Mouse (Mus musculus) midbrain, embryonic 12.5 days (tissue): Measurements from ENCODE around the gene Tcf21. TPM values are rescaled to one million over a fixed set of nuclear protein-coding genes. Genes with fewer than 3 reads are reported as not detected.
A peak's percentile ranks its signal among the peaks of the same experiment; 100 is the strongest.

ENCODE experiments used
- ATAC-seq: fragments of 200-750 bp; cut with Nextera tagmentation; 2 replicates; pipeline ENCODE4 v1.8.0; 2017; ENCODE audit warnings: low read depth, moderate TSS enrichment, moderate library complexity; ENCODE audit not compliant: low FRiP score
- H3K27ac ChIP-seq: fragments of 300-500 bp; sonication (generic); replicated peaks from 2 replicates; pipeline ENCODE4 v1.5.1; 2016; ENCODE audit warnings: mild to moderate bottlenecking
- H3K27me3 ChIP-seq: fragments of 300-500 bp; sonication (generic); 2 replicates; pipeline ENCODE4 v1.6.1; 2016; ENCODE audit warnings: mild to moderate bottlenecking
- H3K36me3 ChIP-seq: fragments of 300-500 bp; sonication (generic); 2 replicates; pipeline ENCODE4 v1.6.1; 2016
- H3K4me1 ChIP-seq: fragments of 300-500 bp; sonication (generic); 2 replicates; pipeline ENCODE4 v1.6.1; 2016
- H3K4me2 ChIP-seq: fragments of 300-500 bp; sonication (generic); replicated peaks from 2 replicates; pipeline ENCODE4 v1.6.1; 2016; ENCODE audit warnings: mild to moderate bottlenecking, moderate library complexity
- H3K4me3 ChIP-seq: fragments of 300-500 bp; sonication (generic); 2 replicates; pipeline ENCODE4 v1.5.1; 2016; ENCODE audit warnings: mild to moderate bottlenecking
- H3K9ac ChIP-seq: fragments of 300-500 bp; sonication (generic); replicated peaks from 2 replicates; pipeline ENCODE4 v1.6.1; 2016; ENCODE audit warnings: mild to moderate bottlenecking, moderate library complexity
- H3K9me3 ChIP-seq: fragments of 300-500 bp; sonication (generic); 2 replicates; pipeline ENCODE4 v1.6.1; 2016; ENCODE audit warnings: mild to moderate bottlenecking
- WGBS: fragments of 180-500 bp; shearing (Covaris S2); methylation state at CpG from one replicate; pipeline ENCODE4 v1.1.7; 2016; 5-methylcytosine and 5-hydroxymethylcytosine counted together
- polyA plus RNA-seq: library from polyadenylated mRNA; unstranded; fragments of >200 nt; fragmentation: Nextera tagmentation; extraction: Ambion mirVana; gene quantifications from 2 replicates; pipeline ENCODE4 v1.2.1, GENCODE M21; 2016

Tcf21 gene
- polyA plus RNA-seq = 0.30 TPM in 1 of 2 replicates, not detected in the other

GRCm38 (mm10) chr10:22819871-22820590 lies at the start of gene Tcf21:
Gene Tcf21 (minus strand): TSS chr10:22820174.
- no peak within 1 kb of the TSS for H3K9ac ChIP-seq
- under 1% methylated on average over 20 of the region's 20 CpGs for WGBS
- H3K9me3 ChIP-seq = no peaks in the 10 kb centered on the region
- H3K4me1 ChIP-seq = peaks cover 10% of the 10 kb centered on the region; the same call in 1 of the 2 replicates
- peak within 1 kb of the TSS; percentile 15; the same call in 1 of the 2 replicates for H3K4me2 ChIP-seq
- ATAC-seq = no peak
- H3K27me3 ChIP-seq = peaks cover 88% of the 10 kb centered on the region
- H3K36me3 ChIP-seq = no peaks in the 10 kb centered on the region
- H3K4me3 ChIP-seq = 0 out of 2 replicates have a peak within 1 kb of the TSS, but pooled peaks have one; percentile 10
- no peak within 1 kb of the TSS for H3K27ac ChIP-seq

DNA sequence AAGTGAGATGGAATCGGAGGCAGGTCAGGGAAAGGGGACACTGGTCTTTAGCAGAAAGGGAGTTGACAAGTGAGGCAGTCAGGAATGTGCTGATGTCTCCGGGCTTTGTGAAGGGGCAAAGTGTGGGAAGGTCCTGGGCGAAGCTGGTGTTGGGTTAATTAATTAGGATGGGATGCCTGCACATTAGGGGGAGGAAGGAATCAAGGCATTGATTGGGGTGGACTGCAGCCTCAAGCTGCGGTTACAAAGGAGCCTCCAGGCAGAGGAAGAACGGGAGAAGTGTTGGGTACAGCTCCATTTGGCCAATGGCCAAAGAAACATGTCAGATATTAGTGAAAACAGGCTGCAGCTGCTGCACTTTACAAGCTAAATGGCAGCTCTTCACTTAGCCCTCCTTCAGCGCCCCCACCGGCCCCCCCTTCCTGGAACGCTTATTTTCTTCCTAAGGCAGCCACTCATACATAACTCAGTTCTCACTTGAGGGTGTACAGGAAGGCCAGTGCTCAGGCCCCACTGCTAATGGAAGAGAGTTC lies 48.5 kb upstream of the Tcf21 start:
- ATAC-seq = peak; percentile 60
- WGBS = 43% methylated on average over 8 of the region's 8 CpGs

DNA sequence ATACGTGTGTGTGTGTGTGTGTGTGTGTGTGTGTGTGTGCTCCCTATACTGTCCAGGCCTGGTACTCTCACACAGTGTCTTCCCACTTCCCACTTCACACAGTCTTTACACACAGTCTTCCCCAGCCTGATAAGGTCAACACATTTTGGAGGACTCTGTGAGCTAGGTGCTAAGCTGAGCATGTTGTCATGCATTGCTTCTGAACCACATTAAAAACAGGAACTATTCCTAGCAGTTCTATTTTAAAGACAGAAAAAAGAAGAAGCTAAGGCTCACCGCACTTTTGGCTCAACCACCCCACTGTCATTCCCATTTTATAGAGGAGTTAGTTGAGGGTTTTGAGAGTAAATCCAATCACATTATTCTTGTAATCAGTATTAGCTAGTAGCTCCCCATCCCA lies 47.2 kb upstream of the Tcf21 start:
- Histone ChIP-seq H3K9ac (no peak overlapping the region), H3K27ac (no peak overlapping the region), H3K27me3 (no peaks in the 10 kb centered on the region), H3K9me3 (no peaks in the 10 kb centered on the region), H3K4me1 (peaks cover 6% of the 10 kb centered on the region; the same call in 1 of the 2 replicates), H3K4me2 (no peak overlapping the region), H3K4me3 (no peak overlapping the region), H3K36me3 (no peaks in the 10 kb centered on the region)
- WGBS = 84% methylated on average over 2 of the region's 2 CpGs
- ATAC-seq = no peak

More for the DNA sequence above, 48.5 kb upstream of the Tcf21 start:
- no peak overlapping the region for H3K27ac ChIP-seq
- no peak overlapping the region for H3K4me3 ChIP-seq
- no peak overlapping the region for H3K4me2 ChIP-seq
- H3K4me1 ChIP-seq = peaks cover 6% of the 10 kb centered on the region; the same call in 1 of the 2 replicates
- H3K9me3 ChIP-seq = no peaks in the 10 kb centered on the region
- no peak overlapping the region for H3K9ac ChIP-seq
- H3K27me3 ChIP-seq = no peaks in the 10 kb centered on the region
- H3K36me3 ChIP-seq = no peaks in the 10 kb centered on the region

DNA sequence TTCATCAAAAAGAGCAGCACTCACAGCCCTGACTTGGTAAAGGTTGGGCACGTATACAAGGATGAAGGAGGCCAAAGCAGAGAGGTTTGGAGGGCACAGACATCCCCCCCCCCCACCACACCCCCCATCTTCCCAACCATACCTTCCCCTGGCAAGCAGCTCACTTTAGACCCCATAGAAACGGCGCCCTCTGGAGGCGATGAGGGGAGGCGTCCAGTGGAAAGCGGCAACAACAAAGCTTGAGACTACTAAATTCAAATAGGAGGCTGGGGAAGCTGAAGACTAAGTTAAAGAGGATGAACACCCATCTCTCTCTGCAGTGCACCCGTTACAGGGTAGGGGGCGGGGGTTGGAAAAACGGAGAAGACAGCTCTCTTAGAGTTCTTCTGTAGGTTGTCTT lies 38.1 kb upstream of the Tcf21 start:
- H3K4me3 ChIP-seq = no peak overlapping the region
- no peak for ATAC-seq

GRCm38 (mm10) chr10:22854330-22854729 lies 34.4 kb upstream of the Tcf21 start:
- Histone ChIP-seq H3K9me3 (no peaks in the 10 kb centered on the region), H3K36me3 (no peaks in the 10 kb centered on the region), H3K4me3 (no peak overlapping the region), H3K27me3 (no peaks in the 10 kb centered on the region), H3K4me1 (no peaks in the 10 kb centered on the region), H3K4me2 (no peak overlapping the region), H3K27ac (no peak overlapping the region), H3K9ac (no peak overlapping the region)
- 0 out of 2 replicates have a peak, but pooled peaks have one; percentile 44 for ATAC-seq
- WGBS = 36% methylated on average over 7 of the region's 7 CpGs

More for the DNA sequence above, 38.1 kb upstream of the Tcf21 start:
- Histone ChIP-seq H3K9ac (no peak overlapping the region), H3K27me3 (no peaks in the 10 kb centered on the region), H3K9me3 (no peaks in the 10 kb centered on the region), H3K4me1 (no peaks in the 10 kb centered on the region), H3K4me2 (no peak overlapping the region), H3K27ac (no peak overlapping the region), H3K36me3 (no peaks in the 10 kb centered on the region)
- WGBS = 32% methylated on average over 9 of the region's 9 CpGs

DNA sequence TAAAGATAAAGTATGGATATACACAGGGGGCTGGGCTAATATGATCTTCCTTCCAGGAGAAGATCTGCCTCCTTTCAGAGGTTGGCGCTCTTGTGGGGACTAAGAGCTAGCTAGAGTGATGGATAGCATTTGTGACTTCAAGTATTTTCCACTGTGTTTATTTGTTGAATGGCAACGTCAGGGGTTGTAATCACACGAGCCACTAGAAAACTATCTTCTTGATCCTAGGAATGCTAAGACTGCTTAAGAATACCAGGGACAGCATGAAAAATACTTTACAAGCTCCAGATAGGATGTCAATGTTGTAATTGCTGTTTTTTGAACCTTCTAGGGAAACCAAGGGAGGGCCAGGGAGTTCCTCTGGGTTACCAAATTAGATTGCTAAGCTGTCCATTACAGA lies 25.4 kb upstream of the Tcf21 start:
- Histone ChIP-seq H3K27ac (no peak overlapping the region), H3K27me3 (peaks cover 55% of the 10 kb centered on the region), H3K4me3 (no peak overlapping the region), H3K36me3 (no peaks in the 10 kb centered on the region), H3K9me3 (no peaks in the 10 kb centered on the region), H3K4me2 (no peak overlapping the region), H3K4me1 (peaks cover 12% of the 10 kb centered on the region; the same call in 1 of the 2 replicates), H3K9ac (no peak overlapping the region)
- no peak for ATAC-seq
- WGBS = 4% methylated on average over 3 of the region's 3 CpGs

DNA sequence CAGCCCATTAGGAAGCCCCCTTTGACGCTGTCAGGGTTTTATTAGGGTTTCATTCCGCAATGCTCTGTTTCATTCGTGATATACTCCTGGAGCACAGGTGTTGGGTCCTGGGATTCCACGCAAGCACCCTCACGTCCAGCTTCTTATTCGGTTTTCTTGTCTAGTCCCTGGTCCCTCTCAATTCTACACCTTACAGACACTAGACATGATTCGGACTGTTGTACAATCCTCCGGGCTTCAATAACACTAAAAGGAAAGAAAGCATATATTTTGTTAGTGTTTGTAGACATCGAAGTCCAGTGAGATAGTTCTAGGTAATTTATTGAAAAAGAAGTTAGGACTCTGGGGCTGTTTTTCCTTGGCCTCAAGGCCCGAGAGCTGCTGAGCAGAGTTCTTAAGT lies 24.8 kb upstream of the Tcf21 start:
- WGBS = 13% methylated on average over 10 of the region's 10 CpGs
- Histone ChIP-seq H3K4me1 (peaks cover 12% of the 10 kb centered on the region; the same call in 1 of the 2 replicates), H3K4me2 (no peak overlapping the region), H3K36me3 (no peaks in the 10 kb centered on the region), H3K4me3 (no peak overlapping the region), H3K27me3 (peaks cover 57% of the 10 kb centered on the region), H3K27ac (no peak overlapping the region), H3K9me3 (no peaks in the 10 kb centered on the region), H3K9ac (no peak overlapping the region)
- ATAC-seq = no peak

DNA sequence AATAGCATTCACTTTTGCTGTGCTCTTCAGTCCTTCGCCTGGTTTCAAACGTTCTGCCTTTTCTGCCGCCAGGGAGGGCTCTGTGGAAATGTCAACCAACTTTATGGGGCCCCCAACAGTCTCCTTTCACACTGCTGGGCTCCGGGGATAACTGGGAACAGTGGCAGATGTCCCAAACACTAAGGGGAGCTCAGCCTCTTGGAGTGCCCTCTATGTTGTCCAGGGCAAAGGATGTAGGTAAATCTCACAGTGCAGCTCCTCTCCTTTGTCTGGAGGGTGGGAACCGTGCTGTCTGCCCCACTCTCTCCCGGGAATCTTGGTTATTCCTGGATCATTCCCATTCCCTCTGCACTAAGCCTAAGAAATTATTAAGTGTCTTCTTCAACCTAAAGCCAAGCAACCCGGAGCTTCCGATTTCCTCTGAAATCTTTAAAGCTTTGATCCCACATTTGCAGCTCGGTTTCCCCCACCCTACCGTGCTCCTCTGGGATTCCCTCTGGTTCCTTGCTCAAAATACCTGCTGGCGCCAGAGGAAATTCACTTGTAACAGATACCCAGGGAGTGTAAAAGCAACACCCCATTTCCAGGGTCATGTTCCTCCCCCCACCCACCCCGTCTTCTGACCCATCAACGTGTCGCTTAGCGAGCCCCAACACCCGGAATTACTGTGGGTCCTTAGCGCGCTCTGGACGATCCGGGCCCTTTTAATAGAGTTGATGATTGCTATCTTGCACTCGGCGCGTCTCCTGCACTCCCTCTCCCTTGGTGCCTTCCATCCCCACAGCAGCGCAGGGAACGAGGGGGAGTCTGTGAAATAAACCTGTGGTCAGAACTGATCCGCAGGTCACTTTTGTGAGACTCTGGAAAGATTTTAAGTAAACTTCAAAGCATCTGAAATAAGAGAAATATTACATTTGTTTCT lies 23.7 kb upstream of the Tcf21 start:
- Histone ChIP-seq H3K27me3 (peaks cover 61% of the 10 kb centered on the region), H3K4me3 (0 out of 2 replicates have a peak overlapping the region, but pooled peaks have one; percentile 2)
- under 1% methylated on average over 26 of the region's 26 CpGs for WGBS

DNA sequence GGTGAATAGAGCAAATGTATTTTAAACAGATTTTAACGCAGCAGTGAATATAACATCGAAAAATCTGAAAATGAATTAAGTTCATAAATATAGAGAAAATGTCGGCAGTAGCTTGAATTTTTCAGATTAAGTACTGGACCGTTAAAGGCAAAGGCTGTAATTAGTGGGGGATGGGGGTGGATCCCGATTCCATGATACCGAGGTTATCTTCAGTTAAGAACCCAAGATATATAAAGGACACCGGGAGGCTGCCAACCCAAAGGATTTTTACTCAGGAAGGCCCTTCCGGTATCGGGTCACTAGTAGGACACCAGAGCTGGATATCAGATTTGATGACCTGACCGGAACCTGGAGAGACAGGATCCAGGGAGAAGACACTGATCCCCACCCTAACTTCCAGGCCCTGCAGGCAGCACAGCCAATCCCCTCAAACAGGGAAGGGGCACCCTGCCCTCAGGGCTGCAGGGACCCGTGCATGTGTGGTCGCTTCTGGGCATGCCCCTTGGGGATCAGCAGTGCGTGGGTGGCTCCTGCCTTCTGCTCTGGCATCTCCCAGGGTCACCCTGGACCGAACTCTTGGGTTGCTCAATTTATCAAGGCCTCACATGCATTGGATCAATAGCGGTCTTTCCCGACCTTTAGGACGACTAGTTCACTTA lies 22.9 kb upstream of the Tcf21 start:
- Histone ChIP-seq H3K9me3 (no peaks in the 10 kb centered on the region), H3K4me3 (no peak overlapping the region), H3K27ac (no peak overlapping the region), H3K27me3 (peaks cover 62% of the 10 kb centered on the region), H3K4me1 (peaks cover 12% of the 10 kb centered on the region; the same call in 1 of the 2 replicates), H3K9ac (no peak overlapping the region), H3K36me3 (no peaks in the 10 kb centered on the region), H3K4me2 (0 out of 2 replicates have a peak overlapping the region, but pooled peaks have one; percentile 13)
- ATAC-seq = peak; percentile 28; the same call in 1 of the 2 replicates
- 3% methylated on average over 17 of the region's 17 CpGs for WGBS

More for the DNA sequence above, 23.7 kb upstream of the Tcf21 start:
- Histone ChIP-seq H3K36me3 (no peaks in the 10 kb centered on the region), H3K4me1 (peaks cover 12% of the 10 kb centered on the region; the same call in 1 of the 2 replicates), H3K9me3 (no peaks in the 10 kb centered on the region), H3K4me2 (peak overlapping the region; percentile 29; the same call in 1 of the 2 replicates), H3K9ac (no peak overlapping the region), H3K27ac (no peak overlapping the region)
- ATAC-seq = 0 out of 2 replicates have a peak, but pooled peaks have one; percentile 32

GRCm38 (mm10) chr10:22842113-22842512 lies 22.1 kb upstream of the Tcf21 start:
- no peak overlapping the region for H3K4me3 ChIP-seq
- no peak overlapping the region for H3K27ac ChIP-seq
- WGBS = 3% methylated on average over 4 of the region's 4 CpGs
- no peak for ATAC-seq
- no peak overlapping the region for H3K9ac ChIP-seq
- no peaks in the 10 kb centered on the region for H3K9me3 ChIP-seq
- no peak overlapping the region for H3K4me2 ChIP-seq
- H3K27me3 ChIP-seq = peaks cover 64% of the 10 kb centered on the region
- H3K4me1 ChIP-seq = peaks cover 12% of the 10 kb centered on the region; the same call in 1 of the 2 replicates
- no peaks in the 10 kb centered on the region for H3K36me3 ChIP-seq

- 84% methylated on average over 2 of the region's 2 CpGs for WGBS
- Histone ChIP-seq H3K27me3 (peaks cover 49% of the 10 kb centered on the region), H3K36me3 (no peaks in the 10 kb centered on the region), H3K27ac (no peak overlapping the region), H3K4me3 (no peak overlapping the region), H3K4me1 (no peaks in the 10 kb centered on the region), H3K9me3 (no peaks in the 10 kb centered on the region), H3K9ac (no peak overlapping the region), H3K4me2 (no peak overlapping the region)
- no peak for ATAC-seq
Measured at GRCm38 (mm10) chr10:22826244-22826643, 6.3 kb upstream of the Tcf21 start.
